Mouse (Mus musculus) lung, postnatal 0 days (tissue): ENCODE results near the gene Cdh5.

Experiments
- CTCF ChIP-seq: IDR thresholded peaks from 2 replicates; pipeline ENCODE4 v1.5.1; 2016; ENCODE audit warnings: antibody characterized with exemption, mild to moderate bottlenecking
- EP300 ChIP-seq: IDR thresholded peaks from 2 replicates; pipeline ENCODE4 v1.6.1; 2016; ENCODE audit warnings: antibody characterized with exemption, mild to moderate bottlenecking, control low read depth

DNA sequence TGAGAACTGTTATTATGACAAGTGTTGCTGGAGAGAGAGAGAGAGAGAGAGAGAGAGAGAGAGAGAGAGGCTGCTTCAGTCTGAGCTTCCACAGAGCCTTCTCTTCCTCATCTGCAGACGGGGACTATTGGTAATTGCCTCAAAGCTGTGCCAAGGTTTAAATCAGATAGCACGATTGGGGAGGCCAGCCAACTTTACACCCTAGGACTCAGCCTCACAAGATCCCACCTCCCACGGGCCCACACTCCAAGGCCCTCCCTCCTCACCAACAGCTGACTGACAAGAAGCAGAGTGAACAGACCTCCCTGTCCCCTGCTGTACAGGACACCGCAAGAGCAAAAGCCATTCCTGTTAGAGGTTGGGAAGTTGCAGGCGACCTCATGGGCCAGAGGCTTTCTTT, 6.6 kb downstream of the Cdh5 start:
- no peak for TF ChIP-seq EP300
- TF ChIP-seq CTCF: no peak
